Mouse (Mus musculus) gastrocnemius, postnatal 25 days (tissue): ENCODE data around the gene Henmt1. TPM values are rescaled to one million over a fixed set of nuclear protein-coding genes. Genes with fewer than 3 reads are reported as not detected.

Source experiments
- DNase-seq: peaks from one replicate; pipeline ENCODE4 v3.0.0; 2022
- long read RNA-seq, 2 experiments: library from polyadenylated mRNA; stranded (forward); transcript quantifications; one replicate each; pipeline ENCODE4 v2.0.0; 2021
- total RNA-seq, 2 experiments: library from RNA; stranded (reverse); gene quantifications; 1 replicate in 1 of 2; 2 replicates in 1 of 2; pipeline ENCODE4 v1.2.3; 2021

Henmt1 gene
- not detected for total RNA-seq
- long read RNA-seq, experiment 1 = 0 reads
- long read RNA-seq, experiment 2 = 0 reads

GRCm38 (mm10) chr3:108939573-108939972 is at the start of gene Henmt1:
Gene Henmt1, plus strand, starts transcription at chr3:108939873.
- DNase-seq = no peak

GRCm38 (mm10) chr3:108889908-108890307 is 49.8 kb upstream of the Henmt1 start, which contains the start of gene Fndc7:
Gene Fndc7, minus strand, starts transcription at chr3:108890008.
- no peak for DNase-seq

- DNase-seq = no peak
These were observed 47.6 kb upstream of the Henmt1 start for GRCm38 (mm10) chr3:108892080-108892479.

GRCm38 (mm10) chr3:108892914-108893313 is 46.8 kb upstream of the Henmt1 start:
- no peak for DNase-seq

- DNase-seq = no peak
These were observed 41.0 kb upstream of the Henmt1 start for GRCm38 (mm10) chr3:108898640-108899039.

GRCm38 (mm10) chr3:108900147-108900546 is 39.5 kb upstream of the Henmt1 start:
- no peak for DNase-seq

GRCm38 (mm10) chr3:108900681-108901080 is 39.0 kb upstream of the Henmt1 start:
- DNase-seq = peak; percentile 38

- DNase-seq = no peak
These were observed 37.6 kb upstream of the Henmt1 start for GRCm38 (mm10) chr3:108902038-108902437.

- no peak for DNase-seq
These were observed 36.7 kb upstream of the Henmt1 start for GRCm38 (mm10) chr3:108902934-108903333.

GRCm38 (mm10) chr3:108910303-108911080 is 29.2 kb upstream of the Henmt1 start:
- no peak for DNase-seq

GRCm38 (mm10) chr3:108911081-108911547 is 28.6 kb upstream of the Henmt1 start:
- peak; percentile 67 for DNase-seq

- peak; percentile 96 for DNase-seq
These were observed 27.9 kb upstream of the Henmt1 start, which contains the start of gene Prpf38b for GRCm38 (mm10) chr3:108911548-108912413. Gene Prpf38b, minus strand, starts transcription at chr3:108911727.

- no peak for DNase-seq
These were observed 23.7 kb upstream of the Henmt1 start for GRCm38 (mm10) chr3:108915999-108916398.

GRCm38 (mm10) chr3:108916857-108917256 is 22.8 kb upstream of the Henmt1 start:
- DNase-seq = no peak

GRCm38 (mm10) chr3:108917986-108918385 is 21.7 kb upstream of the Henmt1 start:
- DNase-seq = no peak

- DNase-seq = no peak
These were observed 20.8 kb upstream of the Henmt1 start for GRCm38 (mm10) chr3:108918852-108919251.

- DNase-seq = no peak
These were observed 19.1 kb upstream of the Henmt1 start for GRCm38 (mm10) chr3:108920442-108921070.

- DNase-seq = no peak
These were observed 17.9 kb upstream of the Henmt1 start for GRCm38 (mm10) chr3:108921822-108922221.

GRCm38 (mm10) chr3:108925677-108926076 is 14.0 kb upstream of the Henmt1 start:
- DNase-seq = no peak

- no peak for DNase-seq
These were observed 13.4 kb upstream of the Henmt1 start for GRCm38 (mm10) chr3:108926308-108926707.

- no peak for DNase-seq
These were observed 6.1 kb upstream of the Henmt1 start for GRCm38 (mm10) chr3:108933557-108933956.

- no peak for DNase-seq
These were observed 982 bp upstream of the Henmt1 start for GRCm38 (mm10) chr3:108938691-108939090.
